Mouse (Mus musculus): Measurements from ENCODE around the gene Msgn1. TPM values are rescaled to one million over a fixed set of nuclear protein-coding genes. Genes with fewer than 3 reads are reported as not detected.

Msgn1 gene
- total RNA-seq, 2 experiments from 2014 or later = not detected

DNA sequence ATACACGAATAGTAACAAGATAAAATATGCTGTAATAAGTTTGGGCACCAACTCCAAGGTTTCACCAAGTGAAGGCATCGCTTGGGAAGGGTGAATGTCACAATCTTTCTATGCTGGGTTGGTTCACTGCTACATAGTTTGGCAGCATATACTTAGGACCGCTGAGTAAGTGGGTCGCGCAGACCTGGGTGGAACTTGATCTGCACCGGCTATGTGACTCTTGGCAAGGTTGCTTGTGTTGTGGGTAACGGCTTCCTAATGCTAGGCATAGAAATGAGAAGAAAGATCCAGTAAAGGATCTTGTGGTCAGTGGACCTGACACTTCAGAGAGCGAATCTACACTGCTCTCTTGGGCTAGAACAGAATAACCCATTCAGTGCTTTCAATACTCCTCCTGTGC, 6.3 kb downstream of the Msgn1 start:
- intact Hi-C loops (cut with DNase I) = no loop called here
- no peak for DNase-seq (ENCODE audit: low spot score in 2 of 2)

DNA sequence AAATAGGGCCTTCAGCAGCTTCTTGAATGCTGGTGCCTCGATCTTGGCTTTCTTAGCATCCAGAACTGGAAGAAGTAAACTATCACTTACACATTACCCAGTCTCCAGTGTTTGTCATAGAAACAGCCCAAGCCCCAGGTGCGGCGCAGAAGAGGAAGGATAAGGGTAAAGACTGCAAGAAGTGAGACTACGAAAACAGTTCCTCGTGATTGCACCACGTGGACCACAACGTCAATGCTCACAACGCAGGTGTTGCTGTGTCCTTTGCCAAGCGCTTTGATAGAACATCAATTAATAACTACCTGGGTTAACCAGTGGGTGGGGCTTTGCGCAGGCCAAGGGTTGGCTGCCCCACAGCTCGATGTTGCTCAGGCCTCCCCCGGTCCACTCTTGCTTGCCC, 8.1 kb downstream of the Msgn1 start:
- intact Hi-C loops (cut with DNase I) = no loop called here
- DNase-seq (ENCODE audit: low spot score in 2 of 2) = no peak

DNA sequence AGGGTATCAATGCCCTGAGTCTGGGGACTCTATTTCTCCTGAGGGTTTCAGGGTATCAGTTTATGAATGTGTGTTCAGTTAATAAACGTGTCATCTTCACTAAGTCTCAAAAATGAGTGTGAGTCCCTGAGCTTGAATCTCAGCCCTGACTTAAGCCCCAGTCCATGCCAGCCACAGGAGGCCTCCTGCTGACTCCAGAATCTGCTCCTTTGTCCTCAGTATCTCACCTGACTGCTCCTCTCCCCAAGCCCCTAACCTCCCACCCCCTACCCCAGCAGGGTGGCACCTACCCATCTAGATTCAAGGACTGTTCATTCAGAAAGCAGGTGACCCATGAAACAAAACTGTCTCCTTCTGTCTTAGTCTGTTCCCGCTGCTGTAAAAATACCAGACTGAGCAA, 10.2 kb downstream of the Msgn1 start:
- intact Hi-C loops (cut with DNase I) = loop anchor here (5.0 kb wide), 3 partner anchors 69 to 949 kb away; partner anchors contain the start of genes Gen1 and Smc6
- no peak for DNase-seq (ENCODE audit: low spot score in 2 of 2)

DNA sequence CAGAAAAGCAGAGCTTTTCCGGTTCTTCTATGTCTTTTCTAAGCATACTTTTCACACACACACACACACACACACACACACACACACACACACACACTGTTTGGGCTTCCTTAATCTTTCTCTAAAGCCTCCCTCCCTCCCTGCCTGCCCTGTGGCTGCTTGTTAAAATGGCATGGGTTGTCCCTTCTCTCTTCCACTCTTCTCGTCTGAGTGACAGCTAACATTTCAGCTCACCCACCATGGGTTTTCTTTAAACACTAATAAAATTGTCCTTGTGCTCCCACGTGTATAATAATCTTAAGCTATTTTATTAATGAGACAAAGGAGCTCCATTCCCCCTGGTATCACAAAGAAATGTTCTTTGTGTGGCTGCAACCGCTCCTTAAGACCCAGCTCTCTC, 10.7 kb downstream of the Msgn1 start:
- DNase-seq (ENCODE audit: low spot score in 2 of 2) = no peak
- intact Hi-C loops (cut with DNase I) = loop anchor here (5.0 kb wide), 3 partner anchors 69 to 949 kb away; partner anchors contain the start of genes Gen1 and Smc6

DNA sequence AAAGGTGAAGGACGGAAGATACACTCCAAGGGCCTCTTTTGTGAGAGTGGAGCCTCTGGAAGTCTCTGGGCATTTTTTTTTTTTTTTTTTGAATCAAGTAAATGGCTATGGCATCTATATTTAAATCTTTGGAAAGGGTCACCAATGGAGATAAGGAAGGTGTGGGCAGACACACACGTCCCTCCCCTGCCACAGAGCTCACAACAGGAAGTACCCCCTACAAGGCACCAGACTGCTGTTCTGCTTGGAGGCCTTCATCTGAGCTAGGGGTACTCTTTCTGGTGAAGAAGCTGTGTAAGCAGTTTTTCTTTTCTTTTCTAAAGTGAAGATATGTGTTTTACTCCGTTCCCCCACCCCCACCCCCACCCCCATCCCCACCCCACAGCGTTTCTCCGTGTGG, 11.9 kb downstream of the Msgn1 start:
- no peak for DNase-seq (ENCODE audit: low spot score in 2 of 2)
- intact Hi-C loops (cut with DNase I) = loop anchor here (5.0 kb wide), 3 partner anchors 70 to 950 kb away; partner anchors contain the start of genes Gen1 and Smc6

DNA sequence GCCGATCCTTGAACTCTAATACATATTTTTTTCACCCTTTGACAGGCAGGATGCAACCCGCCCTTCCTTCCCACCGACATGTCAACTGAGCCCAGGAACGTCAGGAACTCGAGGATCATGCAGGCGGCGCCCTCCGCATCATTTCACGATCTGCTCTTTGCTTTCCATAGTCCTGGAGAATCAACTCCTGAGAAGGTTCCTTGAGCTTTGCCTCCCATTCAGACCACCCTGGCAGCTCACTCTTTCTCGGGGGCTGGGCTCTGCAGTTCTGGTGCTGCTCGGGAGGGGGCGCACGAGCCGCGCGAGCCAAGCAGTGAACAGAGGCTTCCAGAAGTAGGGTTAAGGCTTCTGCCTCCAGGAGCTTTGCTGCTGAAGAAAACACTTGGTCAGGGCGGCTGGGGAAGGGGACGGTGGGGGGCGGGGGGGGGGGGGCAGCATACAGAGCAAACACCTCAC, 12.6 kb downstream of the Msgn1 start:
- intact Hi-C loops (cut with DNase I) = loop anchor here (5.0 kb wide), 3 partner anchors 71 to 951 kb away; partner anchors contain the start of genes Gen1 and Smc6
- peak; percentile 49 to 74 for DNase-seq (ENCODE audit: low spot score in 2 of 2)

DNA sequence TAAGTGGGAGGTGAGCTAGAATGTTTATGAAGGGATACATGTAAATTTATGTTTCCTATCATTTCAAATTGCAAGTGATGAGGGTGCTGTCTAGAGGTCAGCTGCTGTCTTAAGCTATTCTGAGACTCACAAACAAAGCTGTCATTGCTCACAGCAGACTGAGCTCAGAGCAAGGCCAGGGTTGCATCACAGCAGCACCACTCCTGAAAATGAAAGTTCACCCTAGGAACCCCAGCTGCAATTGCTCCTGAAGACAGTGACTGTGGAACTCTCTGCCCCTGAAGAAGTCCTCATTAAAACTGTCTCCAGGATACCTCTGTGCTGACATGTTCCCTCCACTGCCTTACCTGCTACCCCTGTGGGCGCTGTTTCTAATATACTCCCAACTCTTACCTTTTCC, 13.7 kb downstream of the Msgn1 start:
- no peak for DNase-seq (ENCODE audit: low spot score in 2 of 2)
- intact Hi-C loops (cut with DNase I) = loop anchor here (5.0 kb wide), 3 partner anchors 72 to 952 kb away; partner anchors contain the start of genes Gen1 and Smc6

DNA sequence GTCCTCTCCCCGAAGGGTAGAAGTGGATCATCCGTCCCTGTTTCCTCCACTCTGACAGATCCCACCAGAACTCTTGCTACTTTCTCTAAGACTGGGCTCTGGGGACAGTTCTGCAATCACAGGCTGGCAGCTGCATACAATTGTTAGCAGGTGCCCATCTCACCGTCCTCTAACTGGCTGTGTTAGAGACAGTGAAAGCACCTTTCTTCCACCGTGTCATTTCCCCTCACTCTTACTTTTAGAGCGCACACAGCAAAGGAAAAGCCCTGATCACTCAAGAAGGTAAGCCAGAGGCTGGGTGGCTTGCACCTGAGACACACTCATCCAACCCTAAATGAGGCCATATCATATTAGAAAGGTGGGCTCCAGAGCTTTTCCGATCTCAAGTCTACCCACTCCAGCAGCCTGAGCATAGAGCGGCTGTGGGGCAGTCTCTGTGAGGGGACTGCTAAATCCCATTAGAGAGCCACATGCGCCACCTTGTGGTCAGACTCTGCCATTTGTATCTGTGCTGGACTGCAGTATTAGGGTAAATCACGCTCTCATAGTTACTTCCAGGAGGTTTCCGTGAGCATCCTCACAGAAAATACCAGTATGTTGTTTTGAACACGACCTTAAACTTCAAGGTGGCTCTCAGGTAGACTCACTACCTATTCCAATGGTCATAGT, 30.2 kb downstream of the Msgn1 start:
- intact Hi-C loops (cut with DNase I) = loop anchor here (1.0 to 2.0 kb wide), 2 partner anchors 374 to 580 kb away; no protein-coding TSS in a partner anchor
- DNase-seq (ENCODE audit: low spot score in 2 of 2) = peak; percentile 88 to 91

DNA sequence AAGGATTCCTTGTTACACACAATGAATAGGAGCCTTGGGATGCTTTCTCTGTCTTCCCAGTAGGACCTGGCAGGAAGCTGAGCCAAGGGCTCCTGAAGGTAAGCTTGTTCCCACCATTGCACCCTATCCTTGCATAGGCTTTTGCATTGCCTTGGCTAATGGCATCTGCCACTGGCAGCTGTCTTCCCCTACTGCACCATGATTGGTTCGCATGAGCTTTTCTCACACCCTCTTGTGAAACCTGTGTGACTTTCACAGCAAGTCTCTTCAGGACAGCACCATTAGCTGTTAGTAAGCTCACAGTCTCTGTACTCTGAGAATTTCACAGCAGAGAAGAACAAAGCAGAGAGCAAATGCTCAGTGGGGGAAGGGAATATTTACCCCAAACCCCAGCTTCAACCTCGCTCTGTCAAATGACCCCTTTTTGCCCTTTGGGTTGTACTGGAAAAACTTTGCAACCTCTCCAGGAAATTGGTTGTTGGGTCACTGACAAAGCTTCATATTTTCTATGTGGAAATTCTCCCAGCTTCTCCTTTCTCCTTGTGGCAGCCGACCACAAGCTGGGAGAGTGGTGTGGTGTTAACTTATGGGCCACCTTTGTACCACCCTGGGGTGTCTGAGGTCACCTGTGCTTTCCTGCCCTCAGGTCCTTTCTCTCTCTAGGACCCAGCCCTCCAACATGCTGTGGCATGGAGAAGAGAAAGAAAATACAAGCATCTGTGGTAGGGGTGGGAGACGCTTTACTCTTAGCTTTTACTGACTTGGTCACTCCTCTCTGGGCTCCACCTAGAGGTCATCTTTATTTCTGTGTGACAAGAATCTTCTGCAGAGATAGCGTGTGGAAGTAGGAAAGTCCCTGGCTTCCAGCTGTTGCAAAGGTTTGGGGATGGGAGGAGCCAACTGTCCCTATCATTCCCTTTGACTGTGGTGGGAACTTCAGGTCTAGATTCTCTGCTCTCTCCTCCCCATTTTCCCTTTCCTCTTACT, 31.1 kb downstream of the Msgn1 start:
- DNase-seq (ENCODE audit: low spot score in 2 of 2) = no peak
- intact Hi-C loops (cut with DNase I) = loop anchor here (1.0 to 2.0 kb wide), 2 partner anchors 373 to 579 kb away; no protein-coding TSS in a partner anchor

DNA sequence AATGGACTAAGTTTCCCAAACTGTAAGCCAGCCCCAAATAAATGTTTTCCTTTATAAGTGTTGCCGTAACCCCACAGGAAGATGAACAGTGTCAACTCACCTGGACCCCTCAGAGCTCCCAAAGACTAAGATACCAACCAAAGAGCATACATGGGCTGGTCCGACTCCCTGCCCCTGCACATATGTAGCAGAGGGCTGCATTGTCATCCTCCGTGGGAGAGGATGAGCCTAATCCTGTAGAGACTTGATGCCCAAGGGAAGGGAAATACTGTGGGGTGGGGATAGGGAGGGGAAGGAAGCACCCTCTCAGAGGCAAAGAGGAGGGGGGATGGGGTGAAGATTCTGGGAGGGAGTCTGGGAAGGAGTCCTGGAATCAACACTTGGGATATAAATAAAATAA, 50.1 kb downstream of the Msgn1 start:
- intact Hi-C loops (cut with DNase I) = no loop called here

More for the DNA sequence above, 50.1 kb downstream of the Msgn1 start:
- no peak for DNase-seq (ENCODE audit: low spot score in 2 of 2)

Other genes with a start within 250 kb of the Msgn1 start
- gene Kcns3, start 57.9 kb downstream of the Msgn1 start, total RNA-seq (2021) = 1 to 10 TPM; 7.2 TPM
- gene Gen1, start 56.8 kb upstream of the Msgn1 start, total RNA-seq (2021) = 1 to 10 TPM; 1.7 to 2.2 TPM
- gene Smc6, start 56.9 kb upstream of the Msgn1 start, total RNA-seq (2021) = 10 to 100 TPM; 29.2 to 38.0 TPM
- gene Vsnl1, start 227.6 kb upstream of the Msgn1 start, total RNA-seq (2021) = 100 to 1,000 TPM; 587 to 660 TPM
- gene Rad51ap2, start 247.1 kb upstream of the Msgn1 start, total RNA-seq (2021) = 1 to 10 TPM; 2.4 to 2.5 TPM

Data from left cerebral cortex, postnatal 25 days (tissue).